Mouse (Mus musculus): ENCODE data around the gene Zmym6. TPM values are rescaled to one million over a fixed set of nuclear protein-coding genes. Genes with fewer than 3 reads are reported as not detected.
"Not testable (repeated sequence)": the region's sequence is repeated elsewhere in the genome, so short reads cannot be mapped to it uniquely, and the experiment has no call there.

Gene Zmym6
- polyA plus RNA-seq, 1 experiment from 2014 or later, result 36.3 TPM

DNA sequence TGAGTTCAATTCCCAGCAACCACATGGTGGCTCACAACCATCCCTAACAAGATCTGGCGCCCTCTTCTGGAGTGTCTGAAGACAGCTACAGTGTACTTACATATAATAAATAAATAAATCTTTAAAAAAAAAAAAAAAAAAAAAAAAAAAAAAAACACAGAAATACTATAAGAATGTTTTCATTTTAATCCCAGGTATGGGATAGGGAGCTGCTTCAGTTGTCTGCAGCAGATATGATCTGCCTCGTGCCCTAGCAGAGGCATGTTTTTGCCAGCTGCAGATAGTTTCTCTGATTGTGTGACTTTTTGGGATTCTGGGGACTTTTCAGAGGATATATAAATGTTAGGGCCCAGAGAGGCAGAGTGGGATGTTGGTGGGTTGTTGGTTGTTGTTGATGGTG, 22.4 kb downstream of the Zmym6 start:
- not testable (repeated sequence) for H3K36me3 ChIP-seq (ENCODE audit: control insufficient read depth, insufficient read depth); H3K4me2 ChIP-seq (ENCODE audit: low read length); H3K27ac ChIP-seq (ENCODE audit: low read length); H3K27me3 ChIP-seq (replicated peaks; ENCODE audit: control insufficient read depth, insufficient read depth, low read length); H3K4me1 ChIP-seq (replicated peaks; ENCODE audit: control insufficient read depth, insufficient read depth, low read length); H3K9ac ChIP-seq (replicated peaks; ENCODE audit: low read depth, low read length); H3K4me3 ChIP-seq (replicated peaks; ENCODE audit: low read length); ATAC-seq; H3K9me3 ChIP-seq (ENCODE audit: control insufficient read depth, low read length)
- WGBS, result 100% methylated on average over 1 of the region's 2 CpGs

- Histone ChIP-seq H3K4me2 (ENCODE audit: low read length) (no peak overlapping the region), H3K27ac (ENCODE audit: low read length) (no peak overlapping the region), H3K36me3 (ENCODE audit: control insufficient read depth, insufficient read depth) (peaks cover 14% of the 10 kb centered on the region; the same call in 1 of the 2 replicates), H3K4me3 (replicated peaks; ENCODE audit: low read length) (no peak overlapping the region), H3K9me3 (ENCODE audit: control insufficient read depth, low read length) (peaks cover 2% of the 10 kb centered on the region; the same call in 1 of the 2 replicates), H3K27me3 (replicated peaks; ENCODE audit: control insufficient read depth, insufficient read depth, low read length) (no peaks in the 10 kb centered on the region), H3K4me1 (replicated peaks; ENCODE audit: control insufficient read depth, insufficient read depth, low read length) (no peaks in the 10 kb centered on the region), H3K9ac (replicated peaks; ENCODE audit: low read depth, low read length) (no peak overlapping the region)
- no peak for ATAC-seq
- 95% methylated on average over 4 of the region's 4 CpGs for WGBS
Observed at GRCm38 (mm10) chr4:127107566-127107965, 30.4 kb downstream of the Zmym6 start.

DNA sequence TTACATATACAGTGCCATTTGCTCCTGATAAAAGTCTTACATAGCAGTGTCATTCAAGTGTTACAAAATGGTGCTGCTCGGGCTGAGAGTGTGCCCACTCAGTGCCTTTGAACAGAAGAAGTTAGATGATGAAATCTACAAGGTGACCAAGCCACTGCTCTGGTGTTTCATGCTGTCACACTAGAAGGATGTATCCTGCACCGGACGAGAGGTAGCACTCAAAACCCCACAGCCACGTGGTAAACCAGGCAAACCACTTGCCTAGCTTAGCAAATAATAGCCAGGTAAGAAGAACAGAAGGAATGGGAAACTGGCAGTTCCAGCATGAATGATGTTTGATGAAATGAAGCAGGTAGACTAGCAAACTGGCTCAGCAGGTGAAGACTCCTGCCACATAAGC, 33.4 kb downstream of the Zmym6 start:
- WGBS, result 75% methylated on average over 4 of the region's 4 CpGs
- Histone ChIP-seq H3K27ac (ENCODE audit: low read length) (no peak overlapping the region), H3K4me2 (ENCODE audit: low read length) (no peak overlapping the region), H3K36me3 (ENCODE audit: control insufficient read depth, insufficient read depth) (peaks cover 14% of the 10 kb centered on the region; the same call in 1 of the 2 replicates), H3K9me3 (ENCODE audit: control insufficient read depth, low read length) (peaks cover 2% of the 10 kb centered on the region; the same call in 1 of the 2 replicates), H3K27me3 (replicated peaks; ENCODE audit: control insufficient read depth, insufficient read depth, low read length) (no peaks in the 10 kb centered on the region), H3K4me3 (replicated peaks; ENCODE audit: low read length) (no peak overlapping the region), H3K9ac (replicated peaks; ENCODE audit: low read depth, low read length) (no peak overlapping the region), H3K4me1 (replicated peaks; ENCODE audit: control insufficient read depth, insufficient read depth, low read length) (no peaks in the 10 kb centered on the region)
- no peak for ATAC-seq

DNA sequence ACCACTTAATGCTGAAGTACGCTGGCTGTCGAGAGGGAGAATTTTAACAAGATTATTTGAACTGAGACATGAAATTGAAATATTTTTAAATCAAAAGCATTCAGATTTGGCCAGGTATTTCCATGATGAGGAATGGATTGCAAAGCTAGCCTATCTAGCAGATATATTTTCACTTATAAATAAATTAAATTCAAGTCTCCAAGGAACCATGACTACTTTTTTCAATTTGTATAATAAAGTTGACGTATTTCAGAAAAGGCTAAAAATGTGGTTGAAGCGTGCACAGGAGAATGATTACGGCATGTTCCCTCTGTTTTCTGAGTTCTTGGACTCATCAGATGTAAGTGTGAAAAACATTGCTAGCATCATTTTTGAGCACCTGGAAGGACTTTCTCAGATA, 46.2 kb downstream of the Zmym6 start, which contains the start of gene Tmem35b:
Gene Tmem35b (plus strand): TSS at position 301 of the 400 bp plus-strand sequence.
- Histone ChIP-seq H3K4me3 (replicated peaks; ENCODE audit: low read length) (no peak within 1 kb of the TSS), H3K9me3 (ENCODE audit: control insufficient read depth, low read length) (no peaks in the 10 kb centered on the region), H3K9ac (replicated peaks; ENCODE audit: low read depth, low read length) (no peak within 1 kb of the TSS), H3K4me2 (ENCODE audit: low read length) (no peak within 1 kb of the TSS), H3K27me3 (replicated peaks; ENCODE audit: control insufficient read depth, insufficient read depth, low read length) (no peaks in the 10 kb centered on the region), H3K4me1 (replicated peaks; ENCODE audit: control insufficient read depth, insufficient read depth, low read length) (peaks cover 10% of the 10 kb centered on the region), H3K27ac (ENCODE audit: low read length) (no peak within 1 kb of the TSS), H3K36me3 (ENCODE audit: control insufficient read depth, insufficient read depth) (peaks cover 2% of the 10 kb centered on the region; the same call in 1 of the 2 replicates)
- ATAC-seq, result no peak
- 97% methylated on average over 5 of the region's 5 CpGs for WGBS

- Histone ChIP-seq H3K27me3 (replicated peaks; ENCODE audit: control insufficient read depth, insufficient read depth, low read length) (no peaks in the 10 kb centered on the region), H3K27ac (ENCODE audit: low read length) (no peak overlapping the region), H3K9me3 (ENCODE audit: control insufficient read depth, low read length) (no peaks in the 10 kb centered on the region), H3K9ac (replicated peaks; ENCODE audit: low read depth, low read length) (no peak overlapping the region), H3K4me1 (replicated peaks; ENCODE audit: control insufficient read depth, insufficient read depth, low read length) (peaks cover 10% of the 10 kb centered on the region), H3K4me3 (replicated peaks; ENCODE audit: low read length) (no peak overlapping the region), H3K36me3 (ENCODE audit: control insufficient read depth, insufficient read depth) (peaks cover 2% of the 10 kb centered on the region; the same call in 1 of the 2 replicates), H3K4me2 (ENCODE audit: low read length) (no peak overlapping the region)
- 90% methylated on average over 1 of the region's 1 CpGs for whole genome bisulfite sequencing
- no peak for ATAC-seq
Observed at GRCm38 (mm10) chr4:127124331-127124730, 47.1 kb downstream of the Zmym6 start.

DNA sequence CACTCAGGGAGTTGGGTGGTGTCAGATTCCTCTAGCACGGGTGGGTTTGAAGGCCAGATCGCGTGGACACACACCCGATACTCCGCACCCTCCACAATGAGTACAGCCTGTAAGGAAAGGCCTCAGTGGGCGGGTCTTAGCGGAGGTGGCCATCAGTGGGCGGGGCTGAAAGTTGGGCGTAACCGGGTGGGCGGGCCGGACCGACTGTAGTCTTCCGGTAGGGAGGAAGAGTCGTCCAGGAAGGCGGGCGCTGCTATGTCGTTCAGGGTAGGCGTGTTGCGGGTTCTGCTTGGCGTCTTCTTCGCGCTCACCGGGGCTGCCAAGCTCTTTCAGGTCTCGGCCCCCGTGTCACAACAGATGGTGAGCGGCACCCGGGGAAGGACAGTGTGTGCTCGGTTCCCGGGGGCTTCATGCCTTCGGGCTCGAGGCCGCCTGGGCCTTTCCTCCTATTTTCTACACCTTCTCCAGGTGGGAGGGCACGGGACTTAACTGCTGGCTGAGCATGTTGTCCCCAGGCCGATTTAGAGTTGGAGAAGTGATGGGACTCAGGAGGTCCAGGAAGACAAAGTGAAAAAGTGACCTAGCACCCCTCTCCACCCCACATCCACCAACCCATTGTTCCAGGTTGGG, 48.8 kb downstream of the Zmym6 start:
- Histone ChIP-seq H3K4me2 (ENCODE audit: low read length) (peak overlapping the region; percentile 65), H3K4me3 (replicated peaks; ENCODE audit: low read length) (peak overlapping the region; percentile 53), H3K27me3 (replicated peaks; ENCODE audit: control insufficient read depth, insufficient read depth, low read length) (no peaks in the 10 kb centered on the region), H3K9me3 (ENCODE audit: control insufficient read depth, low read length) (no peaks in the 10 kb centered on the region), H3K27ac (ENCODE audit: low read length) (no peak overlapping the region), H3K36me3 (ENCODE audit: control insufficient read depth, insufficient read depth) (peaks cover 2% of the 10 kb centered on the region; the same call in 1 of the 2 replicates), H3K4me1 (replicated peaks; ENCODE audit: control insufficient read depth, insufficient read depth, low read length) (peaks cover 10% of the 10 kb centered on the region), H3K9ac (replicated peaks; ENCODE audit: low read depth, low read length) (peak overlapping the region; percentile 67)
- peak; percentile 91 for ATAC-seq
- WGBS, result 2% methylated on average over 35 of the region's 35 CpGs

DNA sequence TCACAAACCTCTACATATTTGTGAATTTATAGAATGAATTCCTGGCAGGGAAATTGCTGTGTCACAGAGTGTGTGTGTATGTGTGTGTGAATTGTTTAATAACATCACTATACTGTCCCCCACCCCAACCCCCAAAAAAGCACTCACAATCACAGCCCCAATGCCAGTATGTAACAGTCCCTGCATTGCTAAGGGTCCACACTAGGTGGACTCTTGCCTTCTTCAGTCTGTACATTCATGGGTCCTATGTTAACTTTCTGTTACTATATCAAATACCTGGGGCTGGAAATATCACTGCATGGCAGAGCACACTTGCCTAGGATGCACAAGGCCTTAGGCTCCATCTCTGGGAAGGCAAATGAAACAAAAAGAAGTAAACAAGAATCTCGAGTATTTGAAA, 57.5 kb downstream of the Zmym6 start:
- Histone ChIP-seq H3K27me3 (replicated peaks; ENCODE audit: control insufficient read depth, insufficient read depth, low read length) (no peaks in the 10 kb centered on the region), H3K27ac (ENCODE audit: low read length) (no peak overlapping the region), H3K4me3 (replicated peaks; ENCODE audit: low read length) (no peak overlapping the region), H3K9me3 (ENCODE audit: control insufficient read depth, low read length) (no peaks in the 10 kb centered on the region), H3K36me3 (ENCODE audit: control insufficient read depth, insufficient read depth) (no peaks in the 10 kb centered on the region), H3K4me2 (ENCODE audit: low read length) (no peak overlapping the region), H3K9ac (replicated peaks; ENCODE audit: low read depth, low read length) (no peak overlapping the region), H3K4me1 (replicated peaks; ENCODE audit: control insufficient read depth, insufficient read depth, low read length) (no peaks in the 10 kb centered on the region)
- WGBS, result 45% methylated on average over 1 of the region's 1 CpGs
- no peak for ATAC-seq

- Histone ChIP-seq H3K9me3 (ENCODE audit: control insufficient read depth, low read length) (no peaks in the 10 kb centered on the region), H3K4me2 (ENCODE audit: low read length) (no peak overlapping the region), H3K27ac (ENCODE audit: low read length) (no peak overlapping the region), H3K4me3 (replicated peaks; ENCODE audit: low read length) (no peak overlapping the region), H3K36me3 (ENCODE audit: control insufficient read depth, insufficient read depth) (no peaks in the 10 kb centered on the region), H3K4me1 (replicated peaks; ENCODE audit: control insufficient read depth, insufficient read depth, low read length) (no peaks in the 10 kb centered on the region), H3K27me3 (replicated peaks; ENCODE audit: control insufficient read depth, insufficient read depth, low read length) (no peaks in the 10 kb centered on the region), H3K9ac (replicated peaks; ENCODE audit: low read depth, low read length) (no peak overlapping the region)
- WGBS, result 89% methylated on average over 5 of the region's 5 CpGs
- no peak for ATAC-seq
Observed at GRCm38 (mm10) chr4:127137591-127137990, 60.4 kb downstream of the Zmym6 start.

GRCm38 (mm10) chr4:127138486-127138885, 61.3 kb downstream of the Zmym6 start:
- H3K4me1 ChIP-seq (replicated peaks; ENCODE audit: control insufficient read depth, insufficient read depth, low read length), result no peaks in the 10 kb centered on the region
- no peak for ATAC-seq
- H3K27me3 ChIP-seq (replicated peaks; ENCODE audit: control insufficient read depth, insufficient read depth, low read length), result no peaks in the 10 kb centered on the region
- H3K9me3 ChIP-seq (ENCODE audit: control insufficient read depth, low read length), result no peaks in the 10 kb centered on the region
- no peak overlapping the region for H3K27ac ChIP-seq (ENCODE audit: low read length)
- no peak overlapping the region for H3K4me2 ChIP-seq (ENCODE audit: low read length)
- no peak overlapping the region for H3K9ac ChIP-seq (replicated peaks; ENCODE audit: low read depth, low read length)
- 26% methylated on average over 6 of the region's 6 CpGs for WGBS
- no peak overlapping the region for H3K4me3 ChIP-seq (replicated peaks; ENCODE audit: low read length)
- no peaks in the 10 kb centered on the region for H3K36me3 ChIP-seq (ENCODE audit: control insufficient read depth, insufficient read depth)
